Mouse (Mus musculus) frontal cortex, adult 2 months (tissue): Measurements from ENCODE around the gene Serinc4. TPM values are rescaled to one million over a fixed set of nuclear protein-coding genes. Genes with fewer than 3 reads are reported as not detected.

Experiments
- DNase-seq, 2 experiments: peaks; one replicate each; pipeline ENCODE4 v3.0.0; 2022; ENCODE audit warnings: low spot score in 1 of 2; ENCODE audit errors: extremely low spot score in 1 of 2
- polyA plus RNA-seq: library from polyadenylated mRNA; depleted of rRNA; stranded (reverse); fragments of >200 nt; gene quantifications from 2 replicates; pipeline ENCODE4 v1.2.3, GENCODE M21; 2012

Gene Serinc4
- polyA plus RNA-seq, 1 experiment = 1.4 TPM

GRCm38 (mm10) chr2:121448739-121449535, 7.6 kb downstream of the Serinc4 start, which contains the start of gene Serf2:
Gene Serf2, plus strand, starts transcription at chr2:121449195.
- DNase-seq = peak; percentile 98

- peak in 1 of 2 experiments; percentile 56 for DNase-seq
These were observed 8.4 kb downstream of the Serinc4 start for GRCm38 (mm10) chr2:121448136-121448535.

- no peak for DNase-seq
These were observed 9.6 kb downstream of the Serinc4 start for GRCm38 (mm10) chr2:121447006-121447405.

- DNase-seq = no peak
These were observed 10.1 kb downstream of the Serinc4 start for GRCm38 (mm10) chr2:121446506-121446905.

- no peak for DNase-seq
These were observed 11.5 kb downstream of the Serinc4 start for GRCm38 (mm10) chr2:121445117-121445516.

- DNase-seq = no peak
These were observed 12.4 kb downstream of the Serinc4 start, which contains the start of gene Ell3 for GRCm38 (mm10) chr2:121444178-121444577. Gene Ell3, minus strand, starts transcription at chr2:121444278.

- DNase-seq = no peak
These were observed 13.6 kb downstream of the Serinc4 start for GRCm38 (mm10) chr2:121443068-121443349.

GRCm38 (mm10) chr2:121442259-121443067, 14.1 kb downstream of the Serinc4 start:
- no peak for DNase-seq

GRCm38 (mm10) chr2:121441800-121442199, 14.8 kb downstream of the Serinc4 start:
- DNase-seq = no peak

- no peak for DNase-seq
These were observed 15.6 kb downstream of the Serinc4 start for GRCm38 (mm10) chr2:121440834-121441605.

GRCm38 (mm10) chr2:121439746-121440145, 16.8 kb downstream of the Serinc4 start:
- no peak for DNase-seq

- DNase-seq = no peak
These were observed 21.7 kb downstream of the Serinc4 start for GRCm38 (mm10) chr2:121434854-121435253.

- DNase-seq = no peak
These were observed 30.7 kb downstream of the Serinc4 start for GRCm38 (mm10) chr2:121425890-121426289.

GRCm38 (mm10) chr2:121423166-121423565, 33.4 kb downstream of the Serinc4 start:
- DNase-seq = no peak

GRCm38 (mm10) chr2:121418476-121418875, 38.1 kb downstream of the Serinc4 start:
- no peak for DNase-seq

- no peak for DNase-seq
These were observed 40.2 kb downstream of the Serinc4 start for GRCm38 (mm10) chr2:121416356-121416755.

- peak in 1 of 2 experiments; percentile 42 for DNase-seq
These were observed 41.0 kb downstream of the Serinc4 start for GRCm38 (mm10) chr2:121415591-121415990.

- DNase-seq = no peak
These were observed 41.5 kb downstream of the Serinc4 start for GRCm38 (mm10) chr2:121415103-121415502.

GRCm38 (mm10) chr2:121414139-121414685, 42.4 kb downstream of the Serinc4 start:
- peak in 1 of 2 experiments; percentile 44 for DNase-seq

GRCm38 (mm10) chr2:121413387-121414042, 43.1 kb downstream of the Serinc4 start, which contains the start of the genes Pdia3 and Catsper2:
Gene Pdia3, plus strand, starts transcription at chr2:121413775.
Gene Catsper2, minus strand, starts transcription at chr2:121413792.
- peak; percentile 89 to 95 for DNase-seq
